Mouse (Mus musculus) megakaryocyte, embryonic 14.5 days (primary cell): ENCODE results near the gene Kptn. TPM values are rescaled to one million over a fixed set of nuclear protein-coding genes. Genes with fewer than 3 reads are reported as not detected.
A peak's percentile ranks its signal among the peaks of the same experiment; 100 is the strongest.

ENCODE experiments used
- H3K27me3 ChIP-seq: replicated peaks from 2 replicates; pipeline ENCODE3; 2012; ENCODE audit warnings: inconsistent platforms
- H3K36me3 ChIP-seq: replicated peaks from 2 replicates; pipeline ENCODE3; 2012; ENCODE audit warnings: low read length, inconsistent platforms, mixed read lengths
- H3K4me1 ChIP-seq: 2 replicates; pipeline ENCODE4 v1.6.1; 2012; ENCODE audit warnings: inconsistent platforms
- H3K4me3 ChIP-seq: replicated peaks from 2 replicates; pipeline ENCODE3; 2012; ENCODE audit warnings: moderate library complexity, mild to moderate bottlenecking, inconsistent platforms
- H3K9me3 ChIP-seq: 2 replicates; pipeline ENCODE4 v1.6.1; 2012; ENCODE audit warnings: inconsistent platforms
- FLI1 ChIP-seq: IDR thresholded peaks from 2 replicates; pipeline ENCODE4 v1.6.1; 2012; ENCODE audit warnings: low read length, inconsistent platforms, mixed read lengths
- GATA1 ChIP-seq: IDR thresholded peaks from 3 replicates; pipeline ENCODE4 v1.6.1; 2012; ENCODE audit warnings: mixed read lengths, low read length, inconsistent platforms, borderline replicate concordance
- polyA plus RNA-seq: library from polyadenylated mRNA; stranded (reverse); fragments of >175 nt; gene quantifications from 2 replicates; pipeline ENCODE4 v1.2.3, GENCODE M21; 2012; ENCODE audit warnings: low replicate concordance; ENCODE audit not compliant: insufficient read depth

Gene Kptn
- 5.7 and 14.1 TPM in 2 replicates for polyA plus RNA-seq

DNA sequence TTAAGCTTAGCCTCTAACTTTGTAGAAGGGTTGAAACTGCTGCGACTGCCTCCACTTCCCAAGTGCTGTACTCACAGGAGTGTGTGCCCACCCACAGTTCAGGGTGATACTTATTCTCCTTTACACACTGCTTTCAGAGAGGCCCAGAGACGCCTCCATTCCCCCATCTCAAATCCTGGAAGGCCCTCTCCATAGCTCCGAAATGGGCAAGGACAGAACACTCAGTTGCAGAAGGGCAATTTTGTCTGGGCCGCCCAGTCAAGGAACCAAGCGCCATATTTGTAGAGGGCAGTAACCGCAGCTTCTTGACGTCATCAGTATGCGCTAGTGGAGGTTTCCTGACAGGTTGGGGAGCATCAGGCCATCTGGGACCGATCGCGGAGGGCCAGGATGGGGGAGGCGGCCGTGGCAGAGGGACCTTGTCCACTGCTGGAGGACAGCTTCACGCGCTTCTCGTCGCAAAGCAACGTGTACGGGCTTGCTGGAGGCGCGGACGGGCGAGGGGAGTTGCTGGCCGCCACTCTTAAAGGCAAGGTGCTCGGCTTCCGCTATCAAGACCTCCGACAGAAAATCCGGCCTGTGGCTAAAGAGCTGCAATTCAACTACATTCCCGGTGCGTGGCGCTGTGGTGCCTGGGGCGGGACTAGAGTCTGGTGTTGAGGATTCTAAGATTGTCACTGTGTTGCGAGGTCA lies at the start of gene Kptn:
Gene Kptn, plus strand, starts transcription at position 327 of the 693 bp plus-strand sequence.
- H3K36me3 ChIP-seq = peaks cover 58% of the 10 kb centered on the region
- H3K9me3 ChIP-seq = no peaks in the 10 kb centered on the region
- no peaks in the 10 kb centered on the region for H3K27me3 ChIP-seq
- H3K4me3 ChIP-seq = peak within 1 kb of the TSS; percentile 96
- TF ChIP-seq GATA1 (no peak), FLI1 (no peak)
- peaks cover 18% of the 10 kb centered on the region for H3K4me1 ChIP-seq

DNA sequence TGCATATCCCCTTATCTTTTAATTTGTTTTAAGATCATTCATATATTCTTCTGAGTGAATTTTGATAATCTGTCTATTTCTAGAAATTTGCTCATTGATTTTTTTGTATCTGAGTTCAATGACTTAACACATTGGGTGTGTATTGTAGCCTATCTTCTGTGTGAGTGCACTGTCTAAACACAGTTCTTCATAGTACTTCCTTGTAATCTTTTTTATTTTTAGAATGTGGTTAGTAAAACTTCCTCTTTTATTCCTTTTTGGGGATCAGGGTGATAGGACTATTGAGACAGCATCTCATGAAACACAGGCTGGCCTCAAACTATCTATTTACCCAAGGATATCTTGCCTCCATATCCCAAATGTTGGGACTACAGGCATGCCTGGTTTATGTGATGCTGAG lies 48.8 kb upstream of the Kptn start:
- peaks cover 36% of the 10 kb centered on the region for H3K4me1 ChIP-seq
- no peak for TF ChIP-seq GATA1
- TF ChIP-seq FLI1 = no peak
- H3K27me3 ChIP-seq = no peaks in the 10 kb centered on the region

GRCm38 (mm10) chr7:16071906-16072305 lies 47.8 kb upstream of the Kptn start:
- no peak overlapping the region for H3K4me3 ChIP-seq
- TF ChIP-seq GATA1 (no peak), FLI1 (no peak)
- peaks cover 46% of the 10 kb centered on the region for H3K4me1 ChIP-seq

More for the DNA sequence above, 48.8 kb upstream of the Kptn start:
- H3K36me3 ChIP-seq = no peaks in the 10 kb centered on the region
- H3K4me3 ChIP-seq = no peak overlapping the region
- no peaks in the 10 kb centered on the region for H3K9me3 ChIP-seq

DNA sequence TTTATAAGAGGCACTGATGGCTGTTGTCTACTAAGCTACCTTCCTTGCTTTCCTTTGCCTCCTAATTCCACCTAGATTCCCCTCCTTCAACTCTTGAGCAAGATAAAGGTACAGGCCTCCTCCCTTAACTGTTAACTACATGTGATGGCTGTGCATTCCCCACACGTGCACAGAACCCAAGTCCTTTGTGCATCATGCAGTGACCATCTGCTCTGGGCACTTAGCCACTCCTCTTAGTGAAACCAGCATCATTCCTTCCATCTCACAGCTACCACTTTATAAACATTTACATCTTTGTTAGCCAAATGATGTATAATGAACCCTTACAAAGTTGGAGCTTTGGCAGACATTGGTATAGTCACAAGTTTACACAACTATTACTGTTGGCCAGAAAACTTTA lies 39.7 kb upstream of the Kptn start:
- Histone ChIP-seq H3K27me3 (peaks cover 39% of the 10 kb centered on the region), H3K36me3 (no peaks in the 10 kb centered on the region), H3K4me1 (peaks cover 38% of the 10 kb centered on the region), H3K9me3 (no peaks in the 10 kb centered on the region), H3K4me3 (no peak overlapping the region)
- TF ChIP-seq FLI1 (no peak), GATA1 (no peak)

More at GRCm38 (mm10) chr7:16071906-16072305, 47.8 kb upstream of the Kptn start:
- Histone ChIP-seq H3K27me3 (peaks cover 4% of the 10 kb centered on the region), H3K9me3 (no peaks in the 10 kb centered on the region), H3K36me3 (no peaks in the 10 kb centered on the region)

DNA sequence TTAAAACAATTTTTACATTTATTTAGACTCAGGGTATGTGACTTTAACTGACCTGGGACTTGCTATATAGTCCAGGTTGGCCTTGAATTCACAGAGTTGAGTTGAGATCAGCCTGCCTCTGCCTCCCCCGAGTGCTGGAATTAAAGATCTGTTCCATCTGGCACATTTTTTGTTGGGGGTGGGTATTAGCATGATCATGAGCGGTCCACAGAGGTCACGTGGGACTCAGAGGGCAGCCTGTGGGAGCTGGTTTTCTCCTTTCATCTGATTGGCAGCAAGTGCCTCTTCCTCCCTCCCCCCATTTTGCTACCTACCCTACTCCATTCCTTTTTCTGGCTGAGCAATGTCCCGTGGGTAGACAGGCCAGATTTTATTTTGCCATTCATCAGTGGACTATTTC lies 39.1 kb upstream of the Kptn start:
- peaks cover 42% of the 10 kb centered on the region for H3K27me3 ChIP-seq
- no peaks in the 10 kb centered on the region for H3K36me3 ChIP-seq
- no peak for TF ChIP-seq FLI1
- TF ChIP-seq GATA1 = no peak
- no peak overlapping the region for H3K4me3 ChIP-seq
- peaks cover 38% of the 10 kb centered on the region for H3K4me1 ChIP-seq
- H3K9me3 ChIP-seq = no peaks in the 10 kb centered on the region

- H3K4me3 ChIP-seq = no peak overlapping the region
- TF ChIP-seq FLI1 = no peak
- TF ChIP-seq GATA1 = no peak
- no peaks in the 10 kb centered on the region for H3K36me3 ChIP-seq
- H3K9me3 ChIP-seq = no peaks in the 10 kb centered on the region
- peaks cover 14% of the 10 kb centered on the region for H3K4me1 ChIP-seq
- H3K27me3 ChIP-seq = peaks cover 42% of the 10 kb centered on the region
Observed at GRCm38 (mm10) chr7:16083361-16083760, 36.3 kb upstream of the Kptn start.

GRCm38 (mm10) chr7:16087587-16087986 lies 32.1 kb upstream of the Kptn start:
- Histone ChIP-seq H3K36me3 (no peaks in the 10 kb centered on the region), H3K4me1 (peaks cover 9% of the 10 kb centered on the region), H3K27me3 (peaks cover 46% of the 10 kb centered on the region), H3K4me3 (no peak overlapping the region), H3K9me3 (no peaks in the 10 kb centered on the region)
- no peak for TF ChIP-seq FLI1

GRCm38 (mm10) chr7:16094592-16094991 lies 25.1 kb upstream of the Kptn start:
- no peaks in the 10 kb centered on the region for H3K36me3 ChIP-seq
- peaks cover 52% of the 10 kb centered on the region for H3K27me3 ChIP-seq
- no peaks in the 10 kb centered on the region for H3K9me3 ChIP-seq
- peaks cover 43% of the 10 kb centered on the region for H3K4me1 ChIP-seq
- TF ChIP-seq FLI1 (no peak), GATA1 (no peak)
- H3K4me3 ChIP-seq = no peak overlapping the region

GRCm38 (mm10) chr7:16098021-16099017 lies 21.4 kb upstream of the Kptn start, which contains the start of gene Napa:
Gene Napa, plus strand, starts transcription at chr7:16098458.
- Histone ChIP-seq H3K9me3 (no peaks in the 10 kb centered on the region), H3K4me1 (peaks cover 80% of the 10 kb centered on the region), H3K36me3 (peaks cover 29% of the 10 kb centered on the region), H3K27me3 (peaks cover 23% of the 10 kb centered on the region), H3K4me3 (peak within 1 kb of the TSS; percentile 99)
- TF ChIP-seq GATA1 = no peak
- no peak for TF ChIP-seq FLI1
